Mouse (Mus musculus) olfactory bulb, adult 2 months (tissue): Measurements from ENCODE around the gene Unc5cl.

Experiments
- CTCF ChIP-seq: fragments of 200-500 bp; IDR thresholded peaks from 2 replicates; pipeline ENCODE4 v1.5.1; 2012; ENCODE audit warnings: low read depth, mild to moderate bottlenecking, low read length, moderate library complexity; ENCODE audit not compliant: insufficient read depth
- POLR2A ChIP-seq: fragments of 200-500 bp; IDR thresholded peaks from 2 replicates; pipeline ENCODE4 v1.6.1; 2012; ENCODE audit warnings: mild to moderate bottlenecking, low read depth, low read length, moderate library complexity; ENCODE audit not compliant: insufficient read depth

DNA sequence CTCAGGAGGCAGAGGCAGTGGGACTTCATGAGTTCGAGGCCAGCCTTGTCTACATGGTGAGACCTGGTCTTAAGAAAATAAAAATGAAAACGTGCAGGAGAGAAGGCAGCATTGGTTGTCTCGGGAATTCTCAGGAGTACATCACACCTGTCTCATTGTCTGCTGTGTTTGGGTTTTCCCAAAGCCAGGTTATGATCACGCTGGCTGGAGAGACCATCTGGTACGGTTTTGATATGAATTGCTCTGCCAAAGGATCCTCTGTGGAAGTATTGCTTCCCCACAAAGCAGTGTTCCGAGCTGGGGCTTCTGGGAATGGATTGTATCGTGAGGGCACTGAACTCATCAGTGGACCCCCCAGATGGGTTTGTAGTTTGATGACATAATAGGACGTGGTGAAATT, 20.7 kb downstream of the Unc5cl start:
- no peak for TF ChIP-seq CTCF
- TF ChIP-seq POLR2A, result no peak
